Mouse (Mus musculus) liver (tissue): ENCODE measurements at regions not wholly inside any gene's neighbourhood (a gene's known extent, or its start where the extent isn't known, plus 50 kb on each side); places are given as distances from the start of the nearest gene placed in this dataset.

ENCODE experiments used
- DNase-seq: peaks from one replicate; pipeline ENCODE4 v3.0.0-alpha.2; 2020; ENCODE audit warnings: mixed read lengths

- DNase-seq = no peak
Observed at GRCm38 (mm10) chr1:39047316-39047715, 61.9 kb downstream of the Pdcl3 start.

- no peak for DNase-seq
Observed at GRCm38 (mm10) chr1:39057304-39057703, 71.9 kb downstream of the Pdcl3 start.

GRCm38 (mm10) chr1:39062509-39062908 lies 77.1 kb downstream of the Pdcl3 start:
- no peak for DNase-seq

DNA sequence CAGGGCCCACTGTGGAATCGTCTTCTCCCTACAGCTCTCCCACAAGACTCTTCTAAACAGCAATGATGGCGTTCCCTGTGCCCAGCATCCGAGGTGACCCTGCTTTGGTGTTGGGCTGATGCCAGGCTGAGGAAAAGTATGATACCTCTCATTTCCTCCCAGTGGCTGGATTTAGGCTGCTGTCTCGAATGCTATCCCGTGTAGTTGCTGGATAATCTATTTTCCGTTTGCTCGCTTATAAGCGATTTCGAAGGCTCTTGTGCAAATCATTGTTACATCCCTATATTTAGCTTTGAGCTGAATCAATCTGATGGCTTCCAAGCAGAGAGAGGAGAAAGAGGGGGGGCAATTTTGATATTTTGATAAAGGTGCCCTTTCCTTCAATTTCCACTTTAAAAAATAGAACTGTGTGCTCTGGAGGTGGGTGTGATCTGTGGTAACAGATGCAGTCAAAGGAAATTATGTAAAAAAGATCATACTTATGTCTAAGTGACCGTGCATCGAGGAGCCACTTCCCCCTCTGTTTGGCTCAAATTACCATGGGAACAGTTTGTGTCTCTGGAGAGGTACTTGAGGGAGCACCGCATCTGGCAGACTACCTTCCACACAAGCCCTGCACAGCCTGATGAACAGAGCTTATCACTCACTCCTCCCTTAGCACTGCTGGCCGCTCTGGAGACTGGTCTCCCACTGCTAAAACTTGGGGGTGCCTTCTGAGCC lies 78.4 kb downstream of the Pdcl3 start:
- DNase-seq = no peak

GRCm38 (mm10) chr1:39064781-39065180 lies 79.4 kb downstream of the Pdcl3 start:
- DNase-seq = no peak

GRCm38 (mm10) chr1:39067901-39068300 lies 82.5 kb downstream of the Pdcl3 start:
- DNase-seq = no peak

GRCm38 (mm10) chr1:39069086-39069655 lies 83.8 kb downstream of the Pdcl3 start:
- no peak for DNase-seq

GRCm38 (mm10) chr1:39069676-39070075 lies 84.3 kb downstream of the Pdcl3 start:
- DNase-seq = no peak

- no peak for DNase-seq
Observed at GRCm38 (mm10) chr1:39075966-39076365, 90.6 kb downstream of the Pdcl3 start.

- no peak for DNase-seq
Observed at GRCm38 (mm10) chr1:39078584-39079315, 93.3 kb downstream of the Pdcl3 start.

- no peak for DNase-seq
Observed at GRCm38 (mm10) chr1:39083911-39084826, 98.8 kb downstream of the Pdcl3 start.

- DNase-seq = no peak
Observed at GRCm38 (mm10) chr1:39086273-39086672, 100.9 kb downstream of the Pdcl3 start.

DNA sequence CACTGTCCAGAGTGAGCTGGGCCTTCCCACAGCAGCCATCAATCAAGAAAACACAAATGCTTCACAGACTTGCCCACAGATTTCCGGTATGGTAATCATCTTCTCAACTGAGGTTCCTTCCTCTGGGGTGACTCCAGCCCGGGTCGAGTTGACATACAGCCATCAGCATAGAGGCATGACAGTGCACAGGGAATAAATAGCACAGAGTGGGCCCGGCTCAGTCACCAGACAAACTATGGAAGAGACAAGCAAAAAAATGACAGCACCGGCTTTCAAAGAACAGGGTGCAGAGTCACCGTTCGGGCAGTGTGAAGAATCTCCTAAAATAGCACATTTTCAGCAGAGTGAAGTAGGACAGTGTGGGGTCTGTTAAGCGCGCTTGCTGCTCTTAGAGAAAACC lies 103.7 kb upstream of the Npas2 start:
- peak; percentile 12 for DNase-seq

DNA sequence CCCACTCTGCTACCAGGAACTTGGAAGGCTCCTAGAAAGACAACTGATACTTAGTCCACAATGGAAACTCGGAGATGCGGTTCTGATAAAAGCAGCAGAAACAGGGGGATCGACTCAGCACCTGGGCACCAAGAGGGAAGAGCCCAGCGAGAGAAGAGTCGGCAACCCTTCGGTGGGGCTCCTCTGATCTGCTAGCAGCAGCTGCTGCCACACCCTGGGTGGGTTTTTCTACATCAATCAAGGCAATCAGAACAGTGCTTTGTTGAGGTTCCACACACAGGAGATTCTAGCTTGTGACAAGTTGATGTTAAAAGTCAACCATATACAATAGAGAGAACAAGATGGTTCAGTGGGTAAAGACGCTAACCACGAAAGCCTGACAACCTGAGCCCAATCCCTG lies 102.4 kb upstream of the Npas2 start:
- no peak for DNase-seq

DNA sequence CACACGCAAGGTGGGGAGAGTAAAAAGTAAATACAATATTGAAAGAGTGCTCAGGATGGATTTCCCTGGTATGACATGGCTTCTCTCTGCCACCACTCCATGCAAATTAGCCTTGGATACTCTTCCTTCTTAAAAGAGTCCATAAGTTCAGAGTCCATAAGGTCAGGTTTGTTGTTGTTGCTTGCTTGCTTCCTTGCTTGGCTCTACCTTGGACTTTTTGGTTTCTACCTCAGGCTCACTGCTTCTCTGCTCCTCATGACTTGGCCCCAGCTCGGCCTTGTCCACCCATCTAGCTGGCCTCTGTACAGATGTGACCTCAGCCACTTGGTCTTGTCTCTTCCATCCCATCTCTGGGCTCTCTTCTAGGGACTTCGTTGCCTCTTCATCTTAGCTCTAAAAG lies 101.9 kb upstream of the Npas2 start:
- no peak for DNase-seq

DNA sequence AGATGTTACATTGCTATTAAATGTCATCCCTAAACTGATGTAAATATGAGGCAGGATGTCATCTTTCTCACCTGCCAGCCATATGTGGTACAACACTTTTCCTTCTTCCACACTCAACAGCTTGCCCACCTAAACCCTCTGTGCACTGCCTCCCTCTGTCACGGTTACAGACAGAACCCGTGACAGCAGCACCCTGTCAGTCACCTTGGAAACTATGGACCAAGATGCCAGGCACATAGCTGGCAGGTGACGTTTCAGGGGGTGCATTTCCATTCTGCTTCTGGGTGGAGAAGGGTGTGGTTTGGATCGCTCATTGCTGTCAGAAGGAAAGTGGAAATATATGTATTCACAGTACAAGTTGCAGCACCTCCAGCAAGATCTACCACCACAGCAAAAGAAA lies 100.2 kb upstream of the Npas2 start:
- no peak for DNase-seq

GRCm38 (mm10) chr1:39094001-39094400 lies 99.5 kb upstream of the Npas2 start:
- no peak for DNase-seq

DNA sequence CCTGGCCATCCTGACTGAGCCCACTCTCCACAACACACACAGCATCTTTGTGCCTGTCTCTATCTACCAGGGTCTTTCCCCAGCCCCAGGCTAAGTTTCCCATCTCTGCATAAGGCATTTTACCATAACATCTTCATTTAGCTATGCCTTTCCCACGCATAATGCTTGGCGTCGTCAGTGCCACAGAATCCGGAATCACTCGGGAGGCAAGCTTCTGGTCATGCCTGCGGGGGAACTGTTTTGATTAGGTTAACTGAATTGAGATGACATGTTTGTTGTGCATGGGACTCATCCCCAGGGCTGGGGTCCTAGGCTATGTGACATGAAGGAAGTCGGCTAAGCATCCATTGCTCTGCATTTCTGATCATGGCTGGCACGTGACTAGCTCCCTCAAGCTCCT lies 97.6 kb upstream of the Npas2 start:
- DNase-seq = no peak

- no peak for DNase-seq
Observed at GRCm38 (mm10) chr1:39096726-39097125, 96.8 kb upstream of the Npas2 start.

- DNase-seq = no peak
Observed at GRCm38 (mm10) chr1:39097499-39097898, 96.0 kb upstream of the Npas2 start.

DNA sequence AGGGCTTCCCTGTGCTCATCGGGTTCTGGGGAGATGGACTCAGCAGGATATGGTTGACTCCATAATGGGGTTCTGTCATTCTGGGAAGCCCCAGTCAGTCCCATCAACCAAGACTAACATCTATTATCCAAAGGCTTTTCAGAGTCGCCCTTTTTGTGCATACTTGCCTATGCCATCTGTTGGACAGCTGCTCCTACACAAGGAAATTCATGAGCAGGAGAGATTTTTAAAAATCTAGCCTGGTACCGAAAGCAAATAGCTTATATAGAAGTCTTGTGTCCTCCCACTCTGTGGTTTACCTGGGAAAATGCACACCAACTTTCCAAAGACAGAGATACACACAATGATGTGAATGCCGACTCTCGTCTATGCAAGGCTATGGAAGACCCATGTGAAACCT lies 95.4 kb upstream of the Npas2 start:
- no peak for DNase-seq

GRCm38 (mm10) chr1:39099246-39099645 lies 94.3 kb upstream of the Npas2 start:
- DNase-seq = no peak

DNA sequence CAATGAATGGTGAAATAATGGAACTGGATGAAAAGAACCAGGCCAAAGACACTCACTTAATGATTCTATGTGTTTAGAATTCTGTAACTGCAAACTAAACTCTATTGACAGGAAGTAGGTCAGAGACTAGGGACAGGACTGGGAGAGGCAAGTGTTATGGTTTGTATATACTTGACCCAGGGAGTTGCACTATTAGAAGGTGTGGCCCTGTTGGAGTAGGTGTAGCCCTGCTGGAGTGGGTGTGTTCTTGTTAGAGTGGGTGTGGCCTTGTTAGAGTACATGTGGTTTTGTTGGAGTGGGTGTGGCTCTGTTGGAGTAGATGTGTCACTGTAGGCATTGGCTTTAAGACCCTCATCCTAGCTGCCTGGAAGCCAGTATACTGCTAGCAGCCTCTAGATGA lies 93.0 kb upstream of the Npas2 start:
- DNase-seq = no peak
